In the genomic region with DNA sequence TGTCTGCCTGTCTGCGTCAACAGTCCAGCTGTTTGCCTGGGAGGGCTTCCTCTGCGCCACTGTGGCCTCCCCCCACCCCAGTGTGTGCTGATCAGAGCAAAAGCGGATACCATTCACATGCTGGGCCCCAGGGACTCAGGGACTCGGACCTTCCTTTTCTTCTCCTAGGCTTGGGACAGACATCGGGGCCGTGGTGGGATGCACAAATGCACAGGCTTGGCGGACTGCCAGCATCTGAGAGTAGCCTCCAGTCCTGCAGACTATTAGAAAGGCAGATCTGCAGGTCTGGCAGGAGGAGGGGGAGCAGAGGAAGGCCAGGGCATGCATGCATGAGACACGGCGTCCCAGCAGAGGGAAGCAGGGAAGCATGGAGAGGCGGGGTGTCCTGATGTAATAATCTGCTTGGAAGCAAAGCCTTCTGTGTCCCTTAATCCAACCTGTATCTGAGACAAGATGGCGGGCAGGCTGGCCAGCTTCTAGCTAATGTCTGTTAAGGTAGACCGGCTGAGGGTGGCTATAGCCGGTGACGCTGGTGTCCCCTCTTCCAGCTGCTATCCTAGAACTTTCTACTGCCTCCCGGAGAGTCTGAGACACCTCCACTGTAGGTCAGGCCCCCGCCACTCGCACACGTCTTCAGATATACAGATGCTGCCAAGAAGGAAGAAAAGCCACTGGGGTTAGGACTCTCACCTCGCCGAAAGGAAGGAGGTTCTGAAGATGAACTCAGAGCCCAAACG, we compare ENCODE assay signal across 9 mouse cellular contexts. TPM values are rescaled to one million over a fixed set of nuclear protein-coding genes. Genes with fewer than 3 reads are reported as not detected.
A peak's percentile ranks its signal among the peaks of the same experiment; 100 is the strongest.
DNase-seq lines count a peak whose midpoint lies in the region; ATAC-seq and TF ChIP-seq lines count a peak whose summit lies in the region.
"Had no signal": no experiment of that assay in that cellular context is flagged by ENCODE, and none has a peak within 500 bp of the region (broad histone marks: within the 10 kb centered on the region; RNA-seq: fewer than 3 reads in every experiment).

No protein-coding gene starts in this region.

- no peaks in the 10 kb centered on the region for H3K9me3 ChIP-seq in lung, embryonic 15.5 days
- H3K9me3 ChIP-seq in forebrain, embryonic 11.5 days (ENCODE audit: control insufficient read depth, low read length) = no peaks in the 10 kb centered on the region
- H3K9me3 ChIP-seq in intestine, embryonic 16.5 days (ENCODE audit: control insufficient read depth, low read length) = no peaks in the 10 kb centered on the region
- no peaks in the 10 kb centered on the region for H3K9me3 ChIP-seq in neural tube, embryonic 13.5 days

- no peak overlapping the region for H3K4me3 ChIP-seq in lung, embryonic 15.5 days
- no peak overlapping the region for H3K4me3 ChIP-seq in lung, adult 2 months (replicated peaks; ENCODE audit: extremely low read depth, low read depth, low read length)
- H3K4me3 ChIP-seq in forebrain, embryonic 11.5 days (ENCODE audit: low read depth, low read length) = no peak overlapping the region
- H3K4me3 ChIP-seq in intestine, embryonic 16.5 days (ENCODE audit: low read length) = no peak overlapping the region
- H3K4me3 ChIP-seq in neural tube, embryonic 13.5 days = no peak overlapping the region

- peaks cover 52% of the 10 kb centered on the region for H3K4me1 ChIP-seq in lung, embryonic 15.5 days
- peaks cover 31% of the 10 kb centered on the region for H3K4me1 ChIP-seq in lung, adult 2 months (ENCODE audit: control insufficient read depth, insufficient read depth, low read length)
- H3K4me1 ChIP-seq in forebrain, embryonic 11.5 days (replicated peaks; ENCODE audit: control insufficient read depth, insufficient read depth, low read length) = peaks cover 36% of the 10 kb centered on the region
- peaks cover 55% of the 10 kb centered on the region for H3K4me1 ChIP-seq in intestine, embryonic 16.5 days (ENCODE audit: control insufficient read depth, insufficient read depth, low read length)
- H3K4me1 ChIP-seq in neural tube, embryonic 13.5 days (replicated peaks) = peaks cover 88% of the 10 kb centered on the region

- ATAC-seq in lung, embryonic 15.5 days (ENCODE audit: borderline replicate concordance, extremely low read depth, low FRiP score, low TSS enrichment) = 0 out of 2 replicates have a peak, but pooled peaks have one; percentile 3
- 0 out of 2 replicates have a peak, but pooled peaks have one; percentile 26 for ATAC-seq in forebrain, embryonic 11.5 days (replicated peaks; ENCODE audit: low FRiP score)
- ATAC-seq in intestine, embryonic 16.5 days = peak; percentile 4; the same call in 1 of the 2 replicates
- ATAC-seq in neural tube, embryonic 13.5 days (ENCODE audit: low read depth) = peak; percentile 10; the same call in 1 of the 2 replicates

- TF ChIP-seq POLR2A in lung, adult 2 months (IDR thresholded peaks at IDR 0.05; ENCODE audit: borderline replicate concordance, extremely low read depth, low read depth, low read length) = no peak

- H3K27me3 ChIP-seq in lung, embryonic 15.5 days = no peaks in the 10 kb centered on the region; the same call in 1 of the 2 replicates
- H3K27me3 ChIP-seq in forebrain, embryonic 11.5 days (ENCODE audit: control insufficient read depth, insufficient read depth, low read length) = no peaks in the 10 kb centered on the region
- H3K27me3 ChIP-seq in intestine, embryonic 16.5 days (replicated peaks; ENCODE audit: control insufficient read depth, insufficient read depth, low read length) = no peaks in the 10 kb centered on the region
- no peaks in the 10 kb centered on the region for H3K27me3 ChIP-seq in neural tube, embryonic 13.5 days

- 33% methylated on average over 21 of the region's 21 CpGs for WGBS in lung, embryonic 15.5 days
- WGBS in lung, adult 2 months = 62% methylated on average over 21 of the region's 21 CpGs
- WGBS in forebrain, embryonic 11.5 days = 47% methylated on average over 21 of the region's 21 CpGs
- WGBS in intestine, embryonic 16.5 days = 54% methylated on average over 21 of the region's 21 CpGs
- 43% methylated on average over 21 of the region's 21 CpGs for WGBS in neural tube, embryonic 13.5 days

- H3K9ac ChIP-seq in lung, embryonic 15.5 days = no peak overlapping the region
- 0 out of 2 replicates have a peak overlapping the region, but pooled peaks have one; percentile 21 for H3K9ac ChIP-seq in forebrain, embryonic 11.5 days (ENCODE audit: low read length)
- H3K9ac ChIP-seq in intestine, embryonic 16.5 days (ENCODE audit: low read depth, low read length) = peak overlapping the region; percentile 54
- H3K9ac ChIP-seq in neural tube, embryonic 13.5 days = peak overlapping the region; percentile 63

- H3K36me3 ChIP-seq in lung, embryonic 15.5 days = no peaks in the 10 kb centered on the region
- H3K36me3 ChIP-seq in forebrain, embryonic 11.5 days (ENCODE audit: control insufficient read depth, insufficient read depth, low read length) = no peaks in the 10 kb centered on the region
- H3K36me3 ChIP-seq in intestine, embryonic 16.5 days (ENCODE audit: control insufficient read depth, insufficient read depth, low read length) = no peaks in the 10 kb centered on the region; the same call in 1 of the 2 replicates
- no peaks in the 10 kb centered on the region for H3K36me3 ChIP-seq in neural tube, embryonic 13.5 days

- H3K4me2 ChIP-seq in lung, embryonic 15.5 days = peak overlapping the region; percentile 4; the same call in 1 of the 2 replicates
- H3K4me2 ChIP-seq in forebrain, embryonic 11.5 days (ENCODE audit: low read depth, low read length, severe bottlenecking) = 0 out of 2 replicates have a peak overlapping the region, but pooled peaks have one; percentile 24
- no peak overlapping the region for H3K4me2 ChIP-seq in intestine, embryonic 16.5 days (ENCODE audit: low read depth, low read length)
- peak overlapping the region; percentile 28 for H3K4me2 ChIP-seq in neural tube, embryonic 13.5 days

- intact Hi-C loops in gastrocnemius, postnatal 36 days (cut with DNase I) = loop anchor here (5.0 kb wide), 1 partner anchor 226 kb away; a partner anchor contains a TSS

- H3K27ac ChIP-seq in lung, embryonic 15.5 days = peak overlapping the region; percentile 91
- H3K27ac ChIP-seq in forebrain, embryonic 11.5 days (ENCODE audit: low read depth, low read length) = peak overlapping the region; percentile 80
- peak overlapping the region; percentile 80 for H3K27ac ChIP-seq in intestine, embryonic 16.5 days (ENCODE audit: low read length)
- H3K27ac ChIP-seq in neural tube, embryonic 13.5 days (replicated peaks) = peak overlapping the region; percentile 99

- DNase-seq in lung, adult 2 months = no peak
- peak; percentile 81 for DNase-seq in forebrain, embryonic 11.5 days (ENCODE audit: low spot score)
- no peak for DNase-seq in urinary bladder, postnatal 10 days (ENCODE audit: low spot score)
- no peak for DNase-seq in right cerebral cortex, postnatal 4 days
- DNase-seq in gastrocnemius, postnatal 36 days = no peak

- no peak for TF ChIP-seq CTCF in lung, adult 2 months (IDR thresholded peaks at IDR 0.05; ENCODE audit: insufficient read depth, low read length)

RNA-seq across cellular contexts. Expression of a gene that starts 14.9 kb away (rescaled TPM):
- polyA plus RNA-seq in lung, embryonic 15.5 days (2015; fragmentation: Nextera tagmentation; extraction: Ambion mirVana) = 18.8 and 19.0 TPM in 2 replicates
- polyA plus RNA-seq in lung, adult 2 months (2012; rRNA removed) = 70.1 and 172 TPM in 2 replicates
- 16.8 and 19.6 TPM in 2 replicates for polyA plus RNA-seq in forebrain, embryonic 11.5 days (2014; fragmentation: Nextera tagmentation; extraction: Ambion mirVana)
- 20.6 and 20.8 TPM in 2 replicates for polyA plus RNA-seq in intestine, embryonic 16.5 days (2015; fragmentation: Nextera tagmentation; extraction: Ambion mirVana)
- 59.4 and 62.0 TPM in 2 replicates for polyA plus RNA-seq in neural tube, embryonic 13.5 days (2015; fragmentation: Nextera tagmentation; extraction: Ambion mirVana)
- 10 to 100 TPM; 11.4 to 12.7 TPM for total RNA-seq in gastrocnemius, postnatal 36 days (2021)

RNA-seq across cellular contexts. Expression of a gene that starts 30.1 kb away (rescaled TPM):
- polyA plus RNA-seq in lung, embryonic 15.5 days (2015; fragmentation: Nextera tagmentation; extraction: Ambion mirVana) = 61.3 and 61.9 TPM in 2 replicates
- polyA plus RNA-seq in lung, adult 2 months (2012; rRNA removed) = 26.2 and 26.4 TPM in 2 replicates
- 67.6 and 70.4 TPM in 2 replicates for polyA plus RNA-seq in forebrain, embryonic 11.5 days (2014; fragmentation: Nextera tagmentation; extraction: Ambion mirVana)
- polyA plus RNA-seq in intestine, embryonic 16.5 days (2015; fragmentation: Nextera tagmentation; extraction: Ambion mirVana) = 58.4 and 65.8 TPM in 2 replicates
- 71.8 and 76.7 TPM in 2 replicates for polyA plus RNA-seq in neural tube, embryonic 13.5 days (2015; fragmentation: Nextera tagmentation; extraction: Ambion mirVana)
- total RNA-seq in gastrocnemius, postnatal 36 days (2021) = 10 to 100 TPM; 30.0 to 39.2 TPM

RNA-seq across cellular contexts. Expression of a gene that starts 30.3 kb away (rescaled TPM):
- 64.2 and 65.7 TPM in 2 replicates for polyA plus RNA-seq in lung, embryonic 15.5 days (2015; fragmentation: Nextera tagmentation; extraction: Ambion mirVana)
- polyA plus RNA-seq in lung, adult 2 months (2012; rRNA removed) = 23.8 and 26.8 TPM in 2 replicates
- 86.8 and 99.5 TPM in 2 replicates for polyA plus RNA-seq in forebrain, embryonic 11.5 days (2014; fragmentation: Nextera tagmentation; extraction: Ambion mirVana)
- 86.7 and 91.2 TPM in 2 replicates for polyA plus RNA-seq in intestine, embryonic 16.5 days (2015; fragmentation: Nextera tagmentation; extraction: Ambion mirVana)
- 75.3 and 81.2 TPM in 2 replicates for polyA plus RNA-seq in neural tube, embryonic 13.5 days (2015; fragmentation: Nextera tagmentation; extraction: Ambion mirVana)
- 10 to 100 TPM; 20.4 to 20.5 TPM for total RNA-seq in gastrocnemius, postnatal 36 days (2021)

RNA-seq across cellular contexts. Expression of a gene that starts 37.7 kb away (rescaled TPM):
- polyA plus RNA-seq in lung, embryonic 15.5 days (2015; fragmentation: Nextera tagmentation; extraction: Ambion mirVana) = not detected in 2 replicates
- 0.26 and 0.28 TPM in 2 replicates for polyA plus RNA-seq in lung, adult 2 months (2012; rRNA removed)
- polyA plus RNA-seq in forebrain, embryonic 11.5 days (2014; fragmentation: Nextera tagmentation; extraction: Ambion mirVana) = not detected in 2 replicates
- 0.07 TPM in 1 of 2 replicates, not detected in the other for polyA plus RNA-seq in intestine, embryonic 16.5 days (2015; fragmentation: Nextera tagmentation; extraction: Ambion mirVana)
- not detected in 2 replicates for polyA plus RNA-seq in neural tube, embryonic 13.5 days (2015; fragmentation: Nextera tagmentation; extraction: Ambion mirVana)
- total RNA-seq in gastrocnemius, postnatal 36 days (2021) = not detected
- total RNA-seq: left cerebral cortex, postnatal 10 days had no signal

RNA-seq across cellular contexts. Expression of a gene that starts 39.3 kb away (rescaled TPM):
- polyA plus RNA-seq in lung, embryonic 15.5 days (2015; fragmentation: Nextera tagmentation; extraction: Ambion mirVana) = 30.3 and 30.5 TPM in 2 replicates
- 22.3 and 22.5 TPM in 2 replicates for polyA plus RNA-seq in lung, adult 2 months (2012; rRNA removed)
- polyA plus RNA-seq in forebrain, embryonic 11.5 days (2014; fragmentation: Nextera tagmentation; extraction: Ambion mirVana) = 27.9 and 31.0 TPM in 2 replicates
- polyA plus RNA-seq in intestine, embryonic 16.5 days (2015; fragmentation: Nextera tagmentation; extraction: Ambion mirVana) = 47.3 and 66.2 TPM in 2 replicates
- polyA plus RNA-seq in neural tube, embryonic 13.5 days (2015; fragmentation: Nextera tagmentation; extraction: Ambion mirVana) = 42.9 and 47.3 TPM in 2 replicates
- total RNA-seq in gastrocnemius, postnatal 36 days (2021) = 10 to 100 TPM; 20.7 to 25.8 TPM
